In genomic region chr10:127609415-127610065, GRCm38 (mm10) we compare ENCODE assay signal across 10 mouse cellular contexts. TPM values are rescaled to one million over a fixed set of nuclear protein-coding genes. Genes with fewer than 3 reads are reported as not detected.
DNase-seq lines count a peak whose midpoint lies in the region; ATAC-seq and TF ChIP-seq lines count a peak whose summit lies in the region.
"Had no signal": no experiment of that assay in that cellular context is flagged by ENCODE, and none has a peak within 500 bp of the region (broad histone marks: within the 10 kb centered on the region; RNA-seq: fewer than 3 reads in every experiment).

No protein-coding gene starts in this region.

- no peak for TF ChIP-seq EP300 in stomach, postnatal 0 days (optimal IDR thresholded peaks at IDR 0.05)

- H3K4me1 ChIP-seq in lung, embryonic 16.5 days (replicated peaks; ENCODE audit: control insufficient read depth, insufficient read depth, low read length) = peaks cover 25% of the 10 kb centered on the region
- H3K4me1 ChIP-seq in intestine, embryonic 15.5 days (replicated peaks) = peaks cover 55% of the 10 kb centered on the region
- H3K4me1 ChIP-seq in stomach, postnatal 0 days (replicated peaks; ENCODE audit: control insufficient read depth, insufficient read depth) = peaks cover 5% of the 10 kb centered on the region; the same call in 1 of the 2 replicates
- H3K4me1 ChIP-seq in neural tube, embryonic 15.5 days = peaks cover 14% of the 10 kb centered on the region

- no peak overlapping the region for H3K9ac ChIP-seq in lung, embryonic 16.5 days (ENCODE audit: low read length)
- H3K9ac ChIP-seq in intestine, embryonic 15.5 days = 0 out of 2 replicates have a peak overlapping the region, but pooled peaks have one; percentile 3
- no peak overlapping the region for H3K9ac ChIP-seq in stomach, postnatal 0 days (ENCODE audit: low read length)
- no peak overlapping the region for H3K9ac ChIP-seq in neural tube, embryonic 15.5 days (replicated peaks)
- H3K9ac ChIP-seq: heart, embryonic 15.5 days; midbrain, embryonic 13.5 days had no signal

- H3K9me3 ChIP-seq in lung, embryonic 16.5 days (ENCODE audit: control insufficient read depth, low read length) = no peaks in the 10 kb centered on the region
- H3K9me3 ChIP-seq in intestine, embryonic 15.5 days = no peaks in the 10 kb centered on the region
- H3K9me3 ChIP-seq in stomach, postnatal 0 days (ENCODE audit: control insufficient read depth, low read length) = no peaks in the 10 kb centered on the region
- no peaks in the 10 kb centered on the region for H3K9me3 ChIP-seq in neural tube, embryonic 15.5 days (replicated peaks)
- H3K9me3 ChIP-seq: heart, embryonic 15.5 days; midbrain, embryonic 13.5 days had no signal

- peak overlapping the region; percentile 27; the same call in 1 of the 2 replicates for H3K27ac ChIP-seq in lung, embryonic 16.5 days (ENCODE audit: low read length)
- H3K27ac ChIP-seq in intestine, embryonic 15.5 days = peak overlapping the region; percentile 76
- peak overlapping the region; percentile 67 for H3K27ac ChIP-seq in stomach, postnatal 0 days (replicated peaks)
- H3K27ac ChIP-seq in neural tube, embryonic 15.5 days (replicated peaks) = no peak overlapping the region
- H3K27ac ChIP-seq: heart, embryonic 15.5 days; midbrain, embryonic 13.5 days had no signal

- H3K36me3 ChIP-seq in lung, embryonic 16.5 days (ENCODE audit: control insufficient read depth, insufficient read depth, low read length) = peaks cover 30% of the 10 kb centered on the region
- H3K36me3 ChIP-seq in intestine, embryonic 15.5 days = peaks cover 29% of the 10 kb centered on the region
- peaks cover 24% of the 10 kb centered on the region for H3K36me3 ChIP-seq in stomach, postnatal 0 days (ENCODE audit: control insufficient read depth, insufficient read depth, low read length)
- peaks cover 76% of the 10 kb centered on the region for H3K36me3 ChIP-seq in neural tube, embryonic 15.5 days

- 45% methylated on average over 9 of the region's 9 CpGs for WGBS in lung, embryonic 16.5 days
- 30% methylated on average over 9 of the region's 9 CpGs for WGBS in intestine, embryonic 15.5 days
- WGBS in stomach, postnatal 0 days = 36% methylated on average over 9 of the region's 9 CpGs
- 89% methylated on average over 9 of the region's 9 CpGs for WGBS in neural tube, embryonic 15.5 days

- DNase-seq in gastrocnemius, adult 18-20 months (ENCODE audit: low spot score) = peak; percentile 52
- no peak for DNase-seq in gastrocnemius, postnatal 10 days
- DNase-seq in lung, postnatal 36 days = no peak
- peak; percentile 14 for DNase-seq in stomach, postnatal 0 days (ENCODE audit: low spot score)
- no peak for DNase-seq in spleen, adult 18-20 months

- no peak for TF ChIP-seq CTCF in stomach, postnatal 0 days (IDR thresholded peaks at IDR 0.05; ENCODE audit: low read depth)

- H3K4me3 ChIP-seq in lung, embryonic 16.5 days (ENCODE audit: low read length) = no peak overlapping the region
- H3K4me3 ChIP-seq in intestine, embryonic 15.5 days (replicated peaks) = no peak overlapping the region
- H3K4me3 ChIP-seq in stomach, postnatal 0 days (ENCODE audit: low read depth, low read length) = no peak overlapping the region
- H3K4me3 ChIP-seq in neural tube, embryonic 15.5 days (replicated peaks) = no peak overlapping the region
- H3K4me3 ChIP-seq: heart, embryonic 15.5 days; midbrain, embryonic 13.5 days had no signal

- 0 out of 2 replicates have a peak, but pooled peaks have one; percentile 23 for ATAC-seq in lung, embryonic 16.5 days (ENCODE audit: low read depth)
- peak; percentile 61; the same call in 1 of the 2 replicates for ATAC-seq in intestine, embryonic 15.5 days
- ATAC-seq in stomach, postnatal 0 days (ENCODE audit: low FRiP score, low TSS enrichment) = no peak; the same call in 1 of the 2 replicates
- no peak for ATAC-seq in neural tube, embryonic 15.5 days (ENCODE audit: low FRiP score)
- ATAC-seq: midbrain, embryonic 13.5 days had no signal

- no peak overlapping the region for H3K4me2 ChIP-seq in lung, embryonic 16.5 days (ENCODE audit: low read depth, low read length)
- peak overlapping the region; percentile 17; the same call in 1 of the 2 replicates for H3K4me2 ChIP-seq in intestine, embryonic 15.5 days (replicated peaks)
- H3K4me2 ChIP-seq in stomach, postnatal 0 days (replicated peaks; ENCODE audit: low read depth) = no peak overlapping the region
- no peak overlapping the region for H3K4me2 ChIP-seq in neural tube, embryonic 15.5 days
- H3K4me2 ChIP-seq: heart, embryonic 15.5 days; midbrain, embryonic 13.5 days had no signal

- H3K27me3 ChIP-seq in lung, embryonic 16.5 days (ENCODE audit: control insufficient read depth, insufficient read depth, low read depth, low read length) = no peaks in the 10 kb centered on the region
- H3K27me3 ChIP-seq in intestine, embryonic 15.5 days (replicated peaks) = no peaks in the 10 kb centered on the region
- no peaks in the 10 kb centered on the region for H3K27me3 ChIP-seq in stomach, postnatal 0 days (ENCODE audit: control insufficient read depth, insufficient read depth, low read length)
- no peaks in the 10 kb centered on the region for H3K27me3 ChIP-seq in neural tube, embryonic 15.5 days (replicated peaks)
- H3K27me3 ChIP-seq: heart, embryonic 15.5 days; midbrain, embryonic 13.5 days had no signal

RNA-seq across cellular contexts. Expression of gene Lrp1, which starts 11.4 kb away (rescaled TPM):
- total RNA-seq in gastrocnemius, adult 18-20 months (2021) = 10 to 100 TPM; 40.8 to 43.4 TPM
- 100 to 1,000 TPM; 105 to 132 TPM for total RNA-seq in gastrocnemius, postnatal 10 days (2021)
- polyA plus RNA-seq in lung, embryonic 16.5 days (2015; fragmentation: Nextera tagmentation; extraction: Ambion mirVana) = 78.9 and 83.6 TPM in 2 replicates
- polyA plus RNA-seq in intestine, embryonic 15.5 days (2015; fragmentation: Nextera tagmentation; extraction: Ambion mirVana) = 67.2 and 77.1 TPM in 2 replicates
- 32.7 and 37.4 TPM in 2 replicates for polyA plus RNA-seq in stomach, postnatal 0 days (2015; fragmentation: Nextera tagmentation; extraction: Ambion mirVana)
- 102 and 108 TPM in 2 replicates for polyA plus RNA-seq in neural tube, embryonic 15.5 days (2015; fragmentation: Nextera tagmentation; extraction: Ambion mirVana)

RNA-seq across cellular contexts. Expression of gene Stat6, which starts 33.2 kb away (rescaled TPM):
- total RNA-seq in gastrocnemius, adult 18-20 months (2021) = 10 to 100 TPM; 16.0 to 17.9 TPM
- 10 to 100 TPM; 15.8 to 24.4 TPM for total RNA-seq in gastrocnemius, postnatal 10 days (2021)
- polyA plus RNA-seq in lung, embryonic 16.5 days (2015; fragmentation: Nextera tagmentation; extraction: Ambion mirVana) = 47.4 and 49.2 TPM in 2 replicates
- polyA plus RNA-seq in intestine, embryonic 15.5 days (2015; fragmentation: Nextera tagmentation; extraction: Ambion mirVana) = 37.7 and 39.9 TPM in 2 replicates
- polyA plus RNA-seq in stomach, postnatal 0 days (2015; fragmentation: Nextera tagmentation; extraction: Ambion mirVana) = 31.4 and 34.6 TPM in 2 replicates
- polyA plus RNA-seq in neural tube, embryonic 15.5 days (2015; fragmentation: Nextera tagmentation; extraction: Ambion mirVana) = 5.0 and 11.5 TPM in 2 replicates

RNA-seq across cellular contexts. Expression of gene Nemp1, which starts 57.2 kb away (rescaled TPM):
- 1 to 10 TPM; 2.5 to 2.7 TPM for total RNA-seq in gastrocnemius, adult 18-20 months (2021)
- 1 to 10 TPM; 2.8 to 5.3 TPM for total RNA-seq in gastrocnemius, postnatal 10 days (2021)
- polyA plus RNA-seq in lung, embryonic 16.5 days (2015; fragmentation: Nextera tagmentation; extraction: Ambion mirVana) = 12.6 and 13.2 TPM in 2 replicates
- 5.7 and 6.9 TPM in 2 replicates for polyA plus RNA-seq in intestine, embryonic 15.5 days (2015; fragmentation: Nextera tagmentation; extraction: Ambion mirVana)
- polyA plus RNA-seq in stomach, postnatal 0 days (2015; fragmentation: Nextera tagmentation; extraction: Ambion mirVana) = 4.1 and 4.5 TPM in 2 replicates
- 3.4 and 4.7 TPM in 2 replicates for polyA plus RNA-seq in neural tube, embryonic 15.5 days (2015; fragmentation: Nextera tagmentation; extraction: Ambion mirVana)

RNA-seq across cellular contexts. Expression of gene Nab2, which starts 58.8 kb away (rescaled TPM):
- total RNA-seq in gastrocnemius, adult 18-20 months (2021) = 1 to 10 TPM; 3.4 to 3.5 TPM
- 10 to 100 TPM in 1 of 2 experiments, 1 to 10 TPM in 1; 7.0 to 13.2 TPM for total RNA-seq in gastrocnemius, postnatal 10 days (2021)
- 16.2 and 17.9 TPM in 2 replicates for polyA plus RNA-seq in lung, embryonic 16.5 days (2015; fragmentation: Nextera tagmentation; extraction: Ambion mirVana)
- polyA plus RNA-seq in intestine, embryonic 15.5 days (2015; fragmentation: Nextera tagmentation; extraction: Ambion mirVana) = 8.3 and 8.7 TPM in 2 replicates
- 6.8 and 8.9 TPM in 2 replicates for polyA plus RNA-seq in stomach, postnatal 0 days (2015; fragmentation: Nextera tagmentation; extraction: Ambion mirVana)
- polyA plus RNA-seq in neural tube, embryonic 15.5 days (2015; fragmentation: Nextera tagmentation; extraction: Ambion mirVana) = 2.5 and 4.8 TPM in 2 replicates

Comparison
In these comparisons a context has a peak if more than half of its experiments do, and no peak if none do; other contexts are left out.
1. DNase-seq: peak in gastrocnemius, adult 18-20 months (single experiment) and stomach, postnatal 0 days (single experiment); none in gastrocnemius, postnatal 10 days (single experiment), lung, postnatal 36 days (single experiment) and spleen, adult 18-20 months (0 of 2).
2. ATAC-seq: peak in lung, embryonic 16.5 days (single experiment) and intestine, embryonic 15.5 days (single experiment); none in stomach, postnatal 0 days (single experiment) and neural tube, embryonic 15.5 days (single experiment).